ENCODE assay signal across 10 mouse cellular contexts in genomic region chr7:45122561-45123185, GRCm38 (mm10). TPM values are rescaled to one million over a fixed set of nuclear protein-coding genes. Genes with fewer than 3 reads are reported as not detected.
DNase-seq lines count a peak whose midpoint lies in the region; ATAC-seq and TF ChIP-seq lines count a peak whose summit lies in the region.
"Had no signal": no experiment of that assay in that cellular context is flagged by ENCODE, and none has a peak within 500 bp of the region (broad histone marks: within the 10 kb centered on the region; RNA-seq: fewer than 3 reads in every experiment).

No protein-coding gene starts in this region.

- H3K36me3 ChIP-seq in embryonic facial prominence, embryonic 14.5 days (ENCODE audit: control insufficient read depth, insufficient read depth, low read length), result peaks cover 78% of the 10 kb centered on the region
- H3K36me3 ChIP-seq in intestine, embryonic 14.5 days (ENCODE audit: control insufficient read depth, insufficient read depth, low read length), result peaks cover 76% of the 10 kb centered on the region
- H3K36me3 ChIP-seq in neural tube, embryonic 12.5 days, result peaks cover 68% of the 10 kb centered on the region

- H3K4me3 ChIP-seq in left cerebral cortex, adult 2 months, result peak overlapping the region; percentile 96
- H3K4me3 ChIP-seq in embryonic facial prominence, embryonic 14.5 days (ENCODE audit: low read depth, low read length), result peak overlapping the region; percentile 97
- H3K4me3 ChIP-seq in intestine, embryonic 14.5 days (ENCODE audit: low read depth, low read length), result peak overlapping the region; percentile 98
- H3K4me3 ChIP-seq in neural tube, embryonic 12.5 days, result peak overlapping the region; percentile 92

- ATAC-seq in embryonic facial prominence, embryonic 14.5 days (ENCODE audit: low read depth), result no peak
- ATAC-seq in intestine, embryonic 14.5 days (replicated peaks; ENCODE audit: low FRiP score, low TSS enrichment, low read depth), result no peak
- no peak for ATAC-seq in neural tube, embryonic 12.5 days (ENCODE audit: low FRiP score, low read depth)
- ATAC-seq in activated CD4-positive, CD25-positive, alpha-beta regulatory T cell, adult 4 months, result no peak

- H3K4me2 ChIP-seq in embryonic facial prominence, embryonic 14.5 days (ENCODE audit: low read depth, low read length), result peak overlapping the region; percentile 70
- peak overlapping the region; percentile 67 for H3K4me2 ChIP-seq in intestine, embryonic 14.5 days (ENCODE audit: low read length)
- peak overlapping the region; percentile 78 for H3K4me2 ChIP-seq in neural tube, embryonic 12.5 days (replicated peaks)

- no peak overlapping the region; the same call in 1 of the 2 replicates for H3K27ac ChIP-seq in left cerebral cortex, adult 2 months
- no peak overlapping the region for H3K27ac ChIP-seq in embryonic facial prominence, embryonic 14.5 days (replicated peaks; ENCODE audit: low read depth, low read length)
- 0 out of 2 replicates have a peak overlapping the region, but pooled peaks have one; percentile 84 for H3K27ac ChIP-seq in intestine, embryonic 14.5 days (ENCODE audit: low read depth)
- no peak overlapping the region for H3K27ac ChIP-seq in neural tube, embryonic 12.5 days

- no peaks in the 10 kb centered on the region for H3K27me3 ChIP-seq in embryonic facial prominence, embryonic 14.5 days (replicated peaks; ENCODE audit: control insufficient read depth, insufficient read depth, low read length)
- no peaks in the 10 kb centered on the region for H3K27me3 ChIP-seq in intestine, embryonic 14.5 days (replicated peaks; ENCODE audit: control insufficient read depth, insufficient read depth, low read length)
- no peaks in the 10 kb centered on the region for H3K27me3 ChIP-seq in neural tube, embryonic 12.5 days (replicated peaks)

- WGBS in embryonic facial prominence, embryonic 14.5 days, result 79% methylated on average over 15 of the region's 15 CpGs
- WGBS in intestine, embryonic 14.5 days, result 83% methylated on average over 15 of the region's 15 CpGs
- 87% methylated on average over 15 of the region's 15 CpGs for WGBS in neural tube, embryonic 12.5 days

- H3K4me1 ChIP-seq in embryonic facial prominence, embryonic 14.5 days (ENCODE audit: control insufficient read depth, insufficient read depth, low read length), result peaks cover 21% of the 10 kb centered on the region
- H3K4me1 ChIP-seq in intestine, embryonic 14.5 days (replicated peaks; ENCODE audit: control insufficient read depth, insufficient read depth, low read length), result peaks cover 35% of the 10 kb centered on the region; the same call in 1 of the 2 replicates
- peaks cover 35% of the 10 kb centered on the region for H3K4me1 ChIP-seq in neural tube, embryonic 12.5 days

- intact Hi-C loops in left cerebral cortex, adult 2 months (cut with DNase I), result loop anchor here (10.0 kb wide), 1 partner anchor 268 kb away; the partner anchor contains the start of gene Pnkp
- intact Hi-C loops in left cerebral cortex, postnatal 25 days (cut with DNase I), result no loop called here

- no peaks in the 10 kb centered on the region for H3K9me3 ChIP-seq in embryonic facial prominence, embryonic 14.5 days (ENCODE audit: control insufficient read depth, low read length)
- H3K9me3 ChIP-seq in intestine, embryonic 14.5 days (ENCODE audit: control insufficient read depth, low read length), result no peaks in the 10 kb centered on the region
- H3K9me3 ChIP-seq in neural tube, embryonic 12.5 days, result no peaks in the 10 kb centered on the region

- H3K9ac ChIP-seq in embryonic facial prominence, embryonic 14.5 days (ENCODE audit: low read depth, low read length), result peak overlapping the region; percentile 99
- H3K9ac ChIP-seq in intestine, embryonic 14.5 days (ENCODE audit: low read length), result peak overlapping the region; percentile 99
- H3K9ac ChIP-seq in neural tube, embryonic 12.5 days, result peak overlapping the region; percentile 97

- DNase-seq in left cerebral cortex, adult 2 months (ENCODE audit: extremely low spot score in 1 of 2, low spot score in 2 of 2), result no peak
- no peak for DNase-seq in left cerebral cortex, postnatal 25 days (ENCODE audit: low spot score in 2 of 2)
- no peak for DNase-seq in embryonic facial prominence, embryonic 14.5 days (ENCODE audit: low spot score)
- DNase-seq in intestine, embryonic 14.5 days (ENCODE audit: low spot score), result no peak
- DNase-seq in gastrocnemius, adult 18-20 months (ENCODE audit: low spot score), result no peak
- no peak for DNase-seq in adrenal gland, postnatal 14 days
- DNase-seq: lung, adult 2 months had no signal

- TF ChIP-seq CTCF in left cerebral cortex, adult 2 months (IDR thresholded peaks at IDR 0.05), result no peak

RNA-seq across cellular contexts. Expression of gene Rps11, which starts 1.6 kb away (rescaled TPM):
- 100 to 1,000 TPM; 421 to 444 TPM for total RNA-seq in left cerebral cortex, adult 2 months (2021)
- 100 to 1,000 TPM; 410 to 413 TPM for total RNA-seq in left cerebral cortex, postnatal 25 days (2021)
- 1,575 and 1,608 TPM in 2 replicates for polyA plus RNA-seq in embryonic facial prominence, embryonic 14.5 days (2014; fragmentation: Nextera tagmentation; extraction: Ambion mirVana)
- 1,923 and 1,961 TPM in 2 replicates for polyA plus RNA-seq in intestine, embryonic 14.5 days (2014; fragmentation: Nextera tagmentation; extraction: Ambion mirVana)
- polyA plus RNA-seq in neural tube, embryonic 12.5 days (2016; fragmentation: Nextera tagmentation; extraction: Ambion mirVana), result 1,089 and 1,117 TPM in 2 replicates
- 100 to 1,000 TPM; 490 to 529 TPM for total RNA-seq in gastrocnemius, adult 18-20 months (2021)
- 1,189 and 1,386 TPM in 2 replicates for total RNA-seq in adrenal gland, postnatal 14 days (2021)
- 1,000 to 10,000 TPM; 4,562 to 5,652 TPM for polyA plus RNA-seq in activated CD4-positive, CD25-positive, alpha-beta regulatory T cell, adult 4 months (2017; shearing (Covaris generic))

RNA-seq across cellular contexts. Expression of gene Rpl13a, which starts 5.9 kb away (rescaled TPM):
- total RNA-seq in left cerebral cortex, adult 2 months (2021), result 100 to 1,000 TPM; 695 to 716 TPM
- 100 to 1,000 TPM; 630 to 639 TPM for total RNA-seq in left cerebral cortex, postnatal 25 days (2021)
- 1,594 and 1,619 TPM in 2 replicates for polyA plus RNA-seq in embryonic facial prominence, embryonic 14.5 days (2014; fragmentation: Nextera tagmentation; extraction: Ambion mirVana)
- polyA plus RNA-seq in intestine, embryonic 14.5 days (2014; fragmentation: Nextera tagmentation; extraction: Ambion mirVana), result 1,687 and 1,710 TPM in 2 replicates
- polyA plus RNA-seq in neural tube, embryonic 12.5 days (2016; fragmentation: Nextera tagmentation; extraction: Ambion mirVana), result 974 and 1,017 TPM in 2 replicates
- 100 to 1,000 TPM; 643 to 706 TPM for total RNA-seq in gastrocnemius, adult 18-20 months (2021)
- 1,693 and 2,079 TPM in 2 replicates for total RNA-seq in adrenal gland, postnatal 14 days (2021)
- polyA plus RNA-seq in activated CD4-positive, CD25-positive, alpha-beta regulatory T cell, adult 4 months (2017; shearing (Covaris generic)), result 1,000 to 10,000 TPM; 7,090 to 8,122 TPM

RNA-seq across cellular contexts. Expression of gene Gm45713, which starts 13.4 kb away (rescaled TPM):
- total RNA-seq in left cerebral cortex, adult 2 months (2021), result not detected
- not detected for total RNA-seq in left cerebral cortex, postnatal 25 days (2021)
- 0.47 and 0.61 TPM in 2 replicates for polyA plus RNA-seq in embryonic facial prominence, embryonic 14.5 days (2014; fragmentation: Nextera tagmentation; extraction: Ambion mirVana)
- 0.72 and 0.81 TPM in 2 replicates for polyA plus RNA-seq in intestine, embryonic 14.5 days (2014; fragmentation: Nextera tagmentation; extraction: Ambion mirVana)
- polyA plus RNA-seq in neural tube, embryonic 12.5 days (2016; fragmentation: Nextera tagmentation; extraction: Ambion mirVana), result not detected in 2 replicates
- 1 to 10 TPM in 1 of 2 experiments, not detected in 1; 1.2 TPM for total RNA-seq in gastrocnemius, adult 18-20 months (2021)
- not detected in 2 replicates for total RNA-seq in adrenal gland, postnatal 14 days (2021)
- polyA plus RNA-seq in activated CD4-positive, CD25-positive, alpha-beta regulatory T cell, adult 4 months (2017; shearing (Covaris generic)), result not detected
- total RNA-seq: adrenal gland, postnatal 4 days had no signal

RNA-seq across cellular contexts. Expression of gene Flt3l, which starts 13.6 kb away (rescaled TPM):
- 1 to 10 TPM; 6.7 to 8.8 TPM for total RNA-seq in left cerebral cortex, adult 2 months (2021)
- total RNA-seq in left cerebral cortex, postnatal 25 days (2021), result 1 to 10 TPM; 3.3 to 5.4 TPM
- 2.3 TPM in 2 replicates for polyA plus RNA-seq in embryonic facial prominence, embryonic 14.5 days (2014; fragmentation: Nextera tagmentation; extraction: Ambion mirVana)
- 1.3 and 2.1 TPM in 2 replicates for polyA plus RNA-seq in intestine, embryonic 14.5 days (2014; fragmentation: Nextera tagmentation; extraction: Ambion mirVana)
- 1.0 and 1.3 TPM in 2 replicates for polyA plus RNA-seq in neural tube, embryonic 12.5 days (2016; fragmentation: Nextera tagmentation; extraction: Ambion mirVana)
- 1 to 10 TPM; 1.8 to 3.0 TPM for total RNA-seq in gastrocnemius, adult 18-20 months (2021)
- 13.3 and 25.0 TPM in 2 replicates for total RNA-seq in adrenal gland, postnatal 14 days (2021)
- polyA plus RNA-seq in activated CD4-positive, CD25-positive, alpha-beta regulatory T cell, adult 4 months (2017; shearing (Covaris generic)), result 100 to 1,000 TPM; 118 to 125 TPM

RNA-seq across cellular contexts. Expression of gene Fcgrt, which starts 19.0 kb away (rescaled TPM):
- 10 to 100 TPM; 16.7 to 23.4 TPM for total RNA-seq in left cerebral cortex, adult 2 months (2021)
- 10 to 100 TPM; 22.7 to 24.1 TPM for total RNA-seq in left cerebral cortex, postnatal 25 days (2021)
- 120 and 129 TPM in 2 replicates for polyA plus RNA-seq in embryonic facial prominence, embryonic 14.5 days (2014; fragmentation: Nextera tagmentation; extraction: Ambion mirVana)
- 64.1 and 65.1 TPM in 2 replicates for polyA plus RNA-seq in intestine, embryonic 14.5 days (2014; fragmentation: Nextera tagmentation; extraction: Ambion mirVana)
- polyA plus RNA-seq in neural tube, embryonic 12.5 days (2016; fragmentation: Nextera tagmentation; extraction: Ambion mirVana), result 14.1 and 15.7 TPM in 2 replicates
- total RNA-seq in gastrocnemius, adult 18-20 months (2021), result 10 to 100 TPM; 27.4 to 29.1 TPM
- 138 and 152 TPM in 2 replicates for total RNA-seq in adrenal gland, postnatal 14 days (2021)
- 1 to 10 TPM in 1 of 2 experiments, under 1 TPM in 1; 0.78 to 1.1 TPM for polyA plus RNA-seq in activated CD4-positive, CD25-positive, alpha-beta regulatory T cell, adult 4 months (2017; shearing (Covaris generic))
